In the genomic region with DNA sequence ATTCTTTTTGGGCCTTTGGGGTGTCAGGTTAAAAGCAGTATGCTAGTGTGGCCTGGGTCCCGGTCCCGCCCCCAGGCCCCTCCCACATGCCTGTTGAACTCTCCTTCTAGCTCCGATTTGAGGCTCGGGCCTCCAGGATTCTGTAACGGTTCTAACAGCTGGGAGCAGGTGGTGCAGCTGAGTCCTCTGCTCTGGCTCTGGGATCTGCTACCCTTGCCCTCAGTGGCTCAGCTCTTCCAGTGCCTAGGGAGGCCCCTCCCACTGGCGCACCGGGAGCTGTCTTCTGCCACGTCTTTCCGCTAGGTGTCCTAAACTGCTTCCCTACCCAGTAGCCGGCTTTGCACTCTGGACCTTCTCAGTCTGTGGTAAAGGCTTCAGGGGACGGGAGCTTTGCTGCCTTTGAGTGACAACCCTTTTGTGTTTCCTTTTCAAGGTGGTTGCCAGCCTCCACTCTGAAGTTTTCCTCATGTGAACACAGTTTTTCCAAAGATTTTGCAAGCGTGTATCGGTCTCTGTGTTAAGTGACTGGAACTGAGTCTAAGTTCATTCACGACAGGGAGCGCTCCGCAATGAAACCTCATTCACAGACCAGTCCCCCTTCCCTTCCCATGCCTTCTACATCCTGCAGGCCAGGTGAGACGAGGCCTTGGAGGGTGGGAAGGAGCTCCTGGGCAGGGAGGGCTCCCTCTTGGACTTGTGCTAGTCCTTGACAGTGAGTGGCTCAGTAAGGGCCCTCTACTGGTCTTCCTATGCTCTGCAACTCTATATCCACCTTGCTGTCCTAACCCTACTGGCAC, we compare ENCODE assay signal across 8 mouse cellular contexts. TPM values are rescaled to one million over a fixed set of nuclear protein-coding genes. Genes with fewer than 3 reads are reported as not detected.
DNase-seq lines count a peak whose midpoint lies in the region; ATAC-seq and TF ChIP-seq lines count a peak whose summit lies in the region.

TSS of gene Dnhd1 (plus strand) at position 189 of the 797 bp plus-strand sequence.

- WGBS in hindbrain, embryonic 15.5 days, result 3% methylated on average over 17 of the region's 17 CpGs
- 4% methylated on average over 17 of the region's 17 CpGs for WGBS in limb, embryonic 11.5 days
- 2% methylated on average over 17 of the region's 17 CpGs for WGBS in midbrain, embryonic 11.5 days

- H3K27ac ChIP-seq in gastrocnemius, adult 2 months, result peak within 1 kb of the TSS; percentile 87
- H3K27ac ChIP-seq in hindbrain, embryonic 15.5 days (replicated peaks), result no peak within 1 kb of the TSS
- 0 out of 2 replicates have a peak within 1 kb of the TSS, but pooled peaks have one; percentile 30 for H3K27ac ChIP-seq in limb, embryonic 11.5 days (replicated peaks; ENCODE audit: low read depth, low read length)
- no peak within 1 kb of the TSS for H3K27ac ChIP-seq in midbrain, embryonic 11.5 days (ENCODE audit: low read depth, low read length)

- intact Hi-C loops in gastrocnemius, adult 2 months (cut with DNase I), result loop anchor here (5.0 kb wide), 1 partner anchor 161 kb away; the partner anchor contains the start of gene Mrpl17

- 0 out of 2 replicates have a peak within 1 kb of the TSS, but pooled peaks have one; percentile 10 for H3K9ac ChIP-seq in hindbrain, embryonic 15.5 days
- H3K9ac ChIP-seq in limb, embryonic 11.5 days (ENCODE audit: low read length), result peak within 1 kb of the TSS; percentile 34
- H3K9ac ChIP-seq in midbrain, embryonic 11.5 days (ENCODE audit: low read length), result peak within 1 kb of the TSS; percentile 38; the same call in 1 of the 2 replicates

- H3K9me3 ChIP-seq in hindbrain, embryonic 15.5 days, result no peaks in the 10 kb centered on the region
- no peaks in the 10 kb centered on the region for H3K9me3 ChIP-seq in limb, embryonic 11.5 days (ENCODE audit: control insufficient read depth, low read length)
- no peaks in the 10 kb centered on the region for H3K9me3 ChIP-seq in midbrain, embryonic 11.5 days (ENCODE audit: control insufficient read depth, low read length)

- H3K4me3 ChIP-seq in gastrocnemius, adult 2 months, result peak within 1 kb of the TSS; percentile 74
- peak within 1 kb of the TSS; percentile 40 for H3K4me3 ChIP-seq in hindbrain, embryonic 15.5 days
- H3K4me3 ChIP-seq in limb, embryonic 11.5 days (ENCODE audit: low read depth, low read length), result peak within 1 kb of the TSS; percentile 26
- peak within 1 kb of the TSS; percentile 27 for H3K4me3 ChIP-seq in midbrain, embryonic 11.5 days (ENCODE audit: low read depth, low read length)

- peaks cover 5% of the 10 kb centered on the region for H3K4me1 ChIP-seq in hindbrain, embryonic 15.5 days (replicated peaks)
- no peaks in the 10 kb centered on the region for H3K4me1 ChIP-seq in limb, embryonic 11.5 days (ENCODE audit: control insufficient read depth, insufficient read depth, low read length)
- peaks cover 2% of the 10 kb centered on the region; the same call in 1 of the 2 replicates for H3K4me1 ChIP-seq in midbrain, embryonic 11.5 days (ENCODE audit: control insufficient read depth, insufficient read depth, low read length)

- peak; percentile 65 for TF ChIP-seq CTCF in gastrocnemius, adult 2 months (IDR thresholded peaks at IDR 0.05)

- no peaks in the 10 kb centered on the region for H3K36me3 ChIP-seq in hindbrain, embryonic 15.5 days
- H3K36me3 ChIP-seq in limb, embryonic 11.5 days (ENCODE audit: control insufficient read depth, insufficient read depth, low read length), result no peaks in the 10 kb centered on the region
- H3K36me3 ChIP-seq in midbrain, embryonic 11.5 days (ENCODE audit: control insufficient read depth, insufficient read depth, low read length), result no peaks in the 10 kb centered on the region

- peak; percentile 50 to 63 for DNase-seq in left cerebral cortex, adult 18-20 months (ENCODE audit: low spot score in 2 of 2)
- no peak for DNase-seq in left cerebral cortex, adult 11 months (ENCODE audit: low spot score)
- peak; percentile 27 to 36 for DNase-seq in cerebellum, postnatal 4 days (ENCODE audit: low spot score in 2 of 2)
- peak; percentile 90 for DNase-seq in gastrocnemius, adult 2 months
- peak; percentile 79 for DNase-seq in limb, embryonic 11.5 days (ENCODE audit: low spot score)
- peak; percentile 94 for DNase-seq in midbrain, embryonic 11.5 days (ENCODE audit: low spot score, missing footprints)
- peak; percentile 29 to 53 for DNase-seq in spleen, adult 18-20 months

- peak; percentile 91 for ATAC-seq in hindbrain, embryonic 15.5 days (ENCODE audit: low FRiP score, low read depth)
- peak; percentile 92 for ATAC-seq in limb, embryonic 11.5 days (ENCODE audit: insufficient number of reproducible peaks, low FRiP score, low TSS enrichment, low read depth)
- peak; percentile 95 for ATAC-seq in midbrain, embryonic 11.5 days (ENCODE audit: low FRiP score)

- H3K4me2 ChIP-seq in hindbrain, embryonic 15.5 days, result peak within 1 kb of the TSS; percentile 72
- H3K4me2 ChIP-seq in limb, embryonic 11.5 days (ENCODE audit: low read depth, severe bottlenecking), result peak within 1 kb of the TSS; percentile 30
- H3K4me2 ChIP-seq in midbrain, embryonic 11.5 days, result peak within 1 kb of the TSS; percentile 63

- H3K27me3 ChIP-seq in hindbrain, embryonic 15.5 days, result no peaks in the 10 kb centered on the region
- H3K27me3 ChIP-seq in limb, embryonic 11.5 days (ENCODE audit: control insufficient read depth, insufficient read depth, low read length), result no peaks in the 10 kb centered on the region
- no peaks in the 10 kb centered on the region for H3K27me3 ChIP-seq in midbrain, embryonic 11.5 days (ENCODE audit: control insufficient read depth, insufficient read depth, low read length)

RNA-seq across cellular contexts. Expression of gene Dnhd1, which starts in this region (rescaled TPM):
- total RNA-seq in left cerebral cortex, adult 18-20 months (2021), result 1 to 10 TPM; 5.2 to 6.1 TPM
- under 1 TPM; 0.36 to 0.59 TPM for total RNA-seq in gastrocnemius, adult 2 months (2021)
- polyA plus RNA-seq in hindbrain, embryonic 15.5 days (2015; fragmentation: Nextera tagmentation; extraction: Ambion mirVana), result 1.1 and 1.3 TPM in 2 replicates
- 0.62 and 1.2 TPM in 2 replicates for polyA plus RNA-seq in limb, embryonic 11.5 days (2014; fragmentation: Nextera tagmentation; extraction: Ambion mirVana)
- polyA plus RNA-seq in midbrain, embryonic 11.5 days (2014; fragmentation: Nextera tagmentation; extraction: Ambion mirVana), result 1.00 and 1.3 TPM in 2 replicates

Comparison
In these comparisons a context has a peak if more than half of its experiments do, and no peak if none do; other contexts are left out.
1. Peak in DNase-seq, H3K4me3 ChIP-seq and H3K27ac ChIP-seq in gastrocnemius, adult 2 months; RNA of the gene not detected or under 1 TPM.